Mouse (Mus musculus) left cerebral cortex, adult 8-10 months (tissue): ENCODE measurements around the gene Ghrh. TPM values are rescaled to one million over a fixed set of nuclear protein-coding genes. Genes with fewer than 3 reads are reported as not detected.
"Not testable (repeated sequence)": the region's sequence is repeated elsewhere in the genome, so short reads cannot be mapped to it uniquely, and the experiment has no call there.

Experiments
- DNase-seq, 2 experiments: peaks; one replicate each; pipeline ENCODE4 v3.0.0; 2022; ENCODE audit warnings: low spot score in 2 of 2
- total RNA-seq, 4 experiments: library from RNA; stranded (reverse); gene quantifications; 2 replicates each; pipeline ENCODE4 v1.2.4; 2022

The Ghrh gene
- under 1 TPM in 1 of 4 experiments, not detected in 3; 0.83 TPM for total RNA-seq

GRCm38 (mm10) chr2:157347361-157348159, at the start of gene Ghrh:
Gene Ghrh, minus strand, starts transcription at chr2:157347506.
- DNase-seq: peak in 1 of 2 experiments; percentile 55

GRCm38 (mm10) chr2:157395960-157396359, 48.7 kb upstream of the Ghrh start:
- DNase-seq: no peak

GRCm38 (mm10) chr2:157395371-157395770, 48.1 kb upstream of the Ghrh start:
- DNase-seq: no peak

- DNase-seq: no peak
These were observed 47.6 kb upstream of the Ghrh start for GRCm38 (mm10) chr2:157394868-157395267.

- DNase-seq: no peak
These were observed 46.2 kb upstream of the Ghrh start for GRCm38 (mm10) chr2:157393549-157393948.

GRCm38 (mm10) chr2:157392331-157392730, 45.0 kb upstream of the Ghrh start:
- DNase-seq: no peak

- DNase-seq: no peak
These were observed 42.2 kb upstream of the Ghrh start for GRCm38 (mm10) chr2:157389591-157389921.

- DNase-seq: not testable (repeated sequence)
These were observed 41.7 kb upstream of the Ghrh start for GRCm38 (mm10) chr2:157388901-157389590.

GRCm38 (mm10) chr2:157384836-157385235, 37.5 kb upstream of the Ghrh start:
- no peak for DNase-seq

- DNase-seq: no peak
These were observed 29.7 kb upstream of the Ghrh start for GRCm38 (mm10) chr2:157376995-157377394.

- DNase-seq: no peak
These were observed 28.8 kb upstream of the Ghrh start for GRCm38 (mm10) chr2:157375794-157376757.

GRCm38 (mm10) chr2:157375051-157375450, 27.7 kb upstream of the Ghrh start:
- DNase-seq: no peak

GRCm38 (mm10) chr2:157373681-157374080, 26.4 kb upstream of the Ghrh start:
- no peak for DNase-seq

GRCm38 (mm10) chr2:157371696-157372095, 24.4 kb upstream of the Ghrh start:
- no peak for DNase-seq

- no peak for DNase-seq
These were observed 20.7 kb upstream of the Ghrh start for GRCm38 (mm10) chr2:157367991-157368390.

GRCm38 (mm10) chr2:157367184-157367893, 20.0 kb upstream of the Ghrh start, which contains the start of gene Manbal:
Gene Manbal, plus strand, starts transcription at chr2:157367594.
- DNase-seq: peak; percentile 87 to 99

GRCm38 (mm10) chr2:157366762-157367161, 19.5 kb upstream of the Ghrh start:
- no peak for DNase-seq

GRCm38 (mm10) chr2:157363031-157363430, 15.7 kb upstream of the Ghrh start:
- DNase-seq: no peak

GRCm38 (mm10) chr2:157360028-157360427, 12.7 kb upstream of the Ghrh start:
- DNase-seq: no peak

- no peak for DNase-seq
These were observed 6.8 kb upstream of the Ghrh start for GRCm38 (mm10) chr2:157354106-157354505.

GRCm38 (mm10) chr2:157353183-157353582, 5.9 kb upstream of the Ghrh start:
- no peak for DNase-seq
